Mouse (Mus musculus): ENCODE data around the gene Tmem214. TPM values are rescaled to one million over a fixed set of nuclear protein-coding genes. Genes with fewer than 3 reads are reported as not detected.

Tmem214 gene
- polyA plus RNA-seq, 1 experiment: 86.6 TPM

GRCm38 (mm10) chr5:30926073-30926472, 58.3 kb downstream of the Tmem214 start:
- WGBS: 76% methylated on average over 2 of the region's 2 CpGs

GRCm38 (mm10) chr5:30927945-30928529, 60.2 kb downstream of the Tmem214 start:
- DNase-seq: no peak
- Histone ChIP-seq H3K4me3 (replicated peaks; ENCODE audit: extremely low read depth, low read depth, low read length) (no peak overlapping the region), H3K4me1 (ENCODE audit: control insufficient read depth, insufficient read depth, low read length) (no peaks in the 10 kb centered on the region)
- WGBS: 44% methylated on average over 7 of the region's 7 CpGs
- TF ChIP-seq CTCF (IDR thresholded peaks at IDR 0.05; ENCODE audit: insufficient read depth, low read length): no peak
- no peak for TF ChIP-seq POLR2A (IDR thresholded peaks at IDR 0.05; ENCODE audit: borderline replicate concordance, extremely low read depth, low read depth, low read length)

More at GRCm38 (mm10) chr5:30926073-30926472, 58.3 kb downstream of the Tmem214 start:
- Histone ChIP-seq H3K4me3 (replicated peaks; ENCODE audit: extremely low read depth, low read depth, low read length) (no peak overlapping the region), H3K4me1 (ENCODE audit: control insufficient read depth, insufficient read depth, low read length) (peaks cover 3% of the 10 kb centered on the region)
- TF ChIP-seq CTCF (IDR thresholded peaks at IDR 0.05; ENCODE audit: insufficient read depth, low read length) (no peak), POLR2A (IDR thresholded peaks at IDR 0.05; ENCODE audit: borderline replicate concordance, extremely low read depth, low read depth, low read length) (no peak)
- no peak for DNase-seq

Other genes with a start within 250 kb of the Tmem214 start
- 82.9 and 97.2 TPM in 2 replicates for gene Slc35f6, start 220.1 kb upstream of the Tmem214 start, polyA plus RNA-seq (2012; rRNA removed)
- 12.2 and 13.8 TPM in 2 replicates for gene Cenpa, start 201.2 kb upstream of the Tmem214 start, polyA plus RNA-seq (2012; rRNA removed)
- 5.6 and 7.9 TPM in 2 replicates for gene Dpysl5, start 156.4 kb upstream of the Tmem214 start, polyA plus RNA-seq (2012; rRNA removed)
- gene Mapre3, start 53.4 kb upstream of the Tmem214 start, polyA plus RNA-seq (2012; rRNA removed): 66.2 and 81.8 TPM in 2 replicates
- 19.2 and 20.8 TPM in 2 replicates for gene Agbl5, start 20.7 kb downstream of the Tmem214 start, polyA plus RNA-seq (2012; rRNA removed)
- gene Ost4, start 39.8 kb downstream of the Tmem214 start, polyA plus RNA-seq (2012; rRNA removed): 218 and 230 TPM in 2 replicates
- gene Emilin1, start 45.4 kb downstream of the Tmem214 start, polyA plus RNA-seq (2012; rRNA removed): 89.9 and 107 TPM in 2 replicates
- gene Khk, start 53.4 kb downstream of the Tmem214 start, polyA plus RNA-seq (2012; rRNA removed): 39.0 and 46.6 TPM in 2 replicates
- 2.7 and 5.7 TPM in 2 replicates for gene Cgref1, start 77.6 kb downstream of the Tmem214 start, polyA plus RNA-seq (2012; rRNA removed)
- 196 and 253 TPM in 2 replicates for gene Preb, start 92.3 kb downstream of the Tmem214 start, polyA plus RNA-seq (2012; rRNA removed)
- gene Tcf23, start 100.7 kb downstream of the Tmem214 start, polyA plus RNA-seq (2012; rRNA removed): 0.95 and 1.2 TPM in 2 replicates
- 113 and 122 TPM in 2 replicates for gene Atraid, start 180.3 kb downstream of the Tmem214 start, polyA plus RNA-seq (2012; rRNA removed)
- gene Slc5a6, start 180.9 kb downstream of the Tmem214 start, polyA plus RNA-seq (2012; rRNA removed): 16.3 and 19.1 TPM in 2 replicates
- 27.6 and 28.6 TPM in 2 replicates for gene Cad, start 186.8 kb downstream of the Tmem214 start, polyA plus RNA-seq (2012; rRNA removed)
- not detected in 2 replicates for gene Dnajc5g, start 238.3 kb downstream of the Tmem214 start, polyA plus RNA-seq (2012; rRNA removed)
- gene Slc30a3, start 240.2 kb downstream of the Tmem214 start, polyA plus RNA-seq (2012; rRNA removed): 0.10 TPM in 1 of 2 replicates, not detected in the other
- 3.8 and 14.9 TPM in 2 replicates for gene Trim54, start 248.7 kb downstream of the Tmem214 start, polyA plus RNA-seq (2012; rRNA removed)

Data from lung, adult 2 months (tissue).